Mouse (Mus musculus) midbrain, embryonic 11.5 days (tissue): Measurements from ENCODE around the gene Panx2. TPM values are rescaled to one million over a fixed set of nuclear protein-coding genes. Genes with fewer than 3 reads are reported as not detected.
A peak's percentile ranks its signal among the peaks of the same experiment; 100 is the strongest.

Experiments
- ATAC-seq: fragments of 200-750 bp; cut with Nextera tagmentation; 2 replicates; pipeline ENCODE4 v1.8.0; 2017; ENCODE audit warnings: moderate TSS enrichment, moderate library complexity; ENCODE audit not compliant: low FRiP score
- DNase-seq: peaks from one replicate; pipeline ENCODE4 v3.0.0; 2015; ENCODE audit warnings: low spot score; ENCODE audit errors: missing footprints
- H3K27ac ChIP-seq: fragments of 300-500 bp; sonication (generic); 2 replicates; pipeline ENCODE4 v1.5.1; 2014; ENCODE audit warnings: low read depth, low read length
- H3K27me3 ChIP-seq: fragments of 300-500 bp; sonication (generic); 2 replicates; pipeline ENCODE4 v1.6.1; 2014; ENCODE audit warnings: mild to moderate bottlenecking, low read length, moderate library complexity, mixed read lengths; ENCODE audit not compliant: control insufficient read depth, insufficient read depth
- H3K36me3 ChIP-seq: fragments of 300-500 bp; sonication (generic); 2 replicates; pipeline ENCODE4 v1.6.1; 2014; ENCODE audit warnings: mild to moderate bottlenecking, low read length, moderate library complexity, mixed read lengths; ENCODE audit not compliant: control insufficient read depth, insufficient read depth
- H3K4me1 ChIP-seq: fragments of 300-500 bp; sonication (generic); 2 replicates; pipeline ENCODE4 v1.6.1; 2014; ENCODE audit warnings: low read length; ENCODE audit not compliant: control insufficient read depth, insufficient read depth
- H3K4me2 ChIP-seq: fragments of 300-500 bp; sonication (generic); 2 replicates; pipeline ENCODE4 v1.6.1; 2014; ENCODE audit warnings: mild to moderate bottlenecking, moderate library complexity
- H3K4me3 ChIP-seq: fragments of 300-500 bp; sonication (generic); 2 replicates; pipeline ENCODE4 v1.5.1; 2014; ENCODE audit warnings: low read depth, low read length
- H3K9ac ChIP-seq: fragments of 300-500 bp; sonication (generic); 2 replicates; pipeline ENCODE4 v1.6.1; 2014; ENCODE audit warnings: low read length
- H3K9me3 ChIP-seq: fragments of 300-500 bp; sonication (generic); 2 replicates; pipeline ENCODE4 v1.6.1; 2016; ENCODE audit warnings: low read length; ENCODE audit not compliant: control insufficient read depth
- WGBS: fragments of 180-500 bp; shearing (Covaris S2); extraction: QIAGEN DNeasy Blood & Tissue Kit; methylation state at CpG from one replicate; pipeline ENCODE4 v1.1.7; 2014; 5-methylcytosine and 5-hydroxymethylcytosine counted together
- polyA plus RNA-seq: library from polyadenylated mRNA; unstranded; fragments of >200 nt; fragmentation: Nextera tagmentation; extraction: Ambion mirVana; gene quantifications from 2 replicates; pipeline ENCODE4 v1.2.1, GENCODE M21; 2014

Gene Panx2
- polyA plus RNA-seq, 1 experiment from 2014 or later: 0.89 TPM

DNA sequence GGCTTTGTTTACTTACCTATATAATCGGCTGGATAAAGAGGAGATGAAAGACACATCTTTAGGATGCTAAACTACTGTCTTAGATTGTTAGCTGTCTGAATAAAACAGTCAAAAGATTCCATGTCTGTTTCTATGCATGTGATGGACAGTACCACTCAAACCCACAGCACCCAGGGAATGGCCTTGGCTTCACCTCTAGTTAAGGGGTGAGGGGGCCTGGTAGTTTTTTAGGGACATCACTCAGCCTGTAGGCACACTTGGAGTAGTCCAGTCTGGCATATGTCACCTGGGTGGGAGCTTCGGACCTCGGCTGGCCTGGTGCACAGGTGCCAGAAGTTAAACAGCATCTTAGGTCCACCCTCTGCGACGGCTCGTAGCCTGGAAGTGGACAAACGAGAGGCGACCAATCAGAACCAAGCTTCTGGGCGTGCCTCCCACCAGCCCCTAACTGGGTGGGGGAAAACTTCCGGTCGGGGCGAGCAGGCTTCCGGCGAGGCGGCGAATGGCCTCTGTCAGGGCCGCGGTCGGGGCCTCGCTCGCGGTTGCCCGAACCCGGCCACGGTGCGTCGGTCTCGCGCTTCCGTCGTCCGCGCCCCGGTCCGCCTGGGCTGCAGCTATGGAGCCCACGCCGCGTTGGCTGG lies 29.2 kb downstream of the Panx2 start, which contains the start of gene Selenoo:
Gene Selenoo (plus strand): TSS at position 478 of the 641 bp plus-strand sequence.
- H3K9me3 ChIP-seq: no peaks in the 10 kb centered on the region
- peaks cover 17% of the 10 kb centered on the region for H3K36me3 ChIP-seq
- WGBS: 2% methylated on average over 38 of the region's 38 CpGs
- peak; percentile 96 for ATAC-seq
- H3K27me3 ChIP-seq: no peaks in the 10 kb centered on the region
- H3K4me2 ChIP-seq: peak within 1 kb of the TSS; percentile 100
- peak within 1 kb of the TSS; percentile 97 for H3K4me3 ChIP-seq
- H3K9ac ChIP-seq: peak within 1 kb of the TSS; percentile 92
- H3K4me1 ChIP-seq: peaks cover 10% of the 10 kb centered on the region
- DNase-seq: peak; percentile 98
- H3K27ac ChIP-seq: peak within 1 kb of the TSS; percentile 40; the same call in 1 of the 2 replicates

- WGBS: 3% methylated on average over 68 of the region's 68 CpGs
- H3K4me3 ChIP-seq: peak overlapping the region; percentile 97
- peaks cover 10% of the 10 kb centered on the region for H3K4me1 ChIP-seq
- peak overlapping the region; percentile 40; the same call in 1 of the 2 replicates for H3K27ac ChIP-seq
- peak overlapping the region; percentile 92 for H3K9ac ChIP-seq
- no peaks in the 10 kb centered on the region for H3K9me3 ChIP-seq
- no peaks in the 10 kb centered on the region for H3K27me3 ChIP-seq
- peaks cover 17% of the 10 kb centered on the region for H3K36me3 ChIP-seq
- DNase-seq (no peak), ATAC-seq (peak; percentile 69)
- H3K4me2 ChIP-seq: peak overlapping the region; percentile 100
These were observed 29.9 kb downstream of the Panx2 start for GRCm38 (mm10) chr15:89089248-89090051.

DNA sequence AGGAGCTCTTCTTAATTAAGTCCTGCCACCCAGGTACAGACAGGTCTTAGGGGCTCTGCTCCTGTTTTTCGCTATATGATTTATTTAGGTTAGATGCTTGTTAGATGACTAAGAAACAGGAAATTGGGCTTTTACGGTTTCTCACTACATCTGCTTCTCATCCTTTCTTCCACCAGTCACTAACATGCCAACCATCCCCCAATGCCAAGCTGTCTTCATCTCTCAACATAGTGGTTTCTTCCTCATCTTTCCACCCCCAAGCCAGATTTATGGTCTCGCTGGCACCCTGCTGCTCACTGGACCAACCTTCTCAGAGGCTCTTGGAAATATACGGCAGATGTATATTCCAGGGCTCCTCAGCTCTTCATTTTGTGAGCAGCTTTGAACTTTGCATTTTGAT lies 31.1 kb downstream of the Panx2 start:
- WGBS: 88% methylated on average over 4 of the region's 4 CpGs
- H3K27me3 ChIP-seq: no peaks in the 10 kb centered on the region
- H3K4me3 ChIP-seq: no peak overlapping the region
- DNase-seq: no peak
- H3K36me3 ChIP-seq: peaks cover 17% of the 10 kb centered on the region
- H3K27ac ChIP-seq: no peak overlapping the region
- no peak overlapping the region for H3K4me2 ChIP-seq
- H3K9ac ChIP-seq: no peak overlapping the region
- peaks cover 10% of the 10 kb centered on the region for H3K4me1 ChIP-seq
- no peaks in the 10 kb centered on the region for H3K9me3 ChIP-seq
- ATAC-seq: no peak

GRCm38 (mm10) chr15:89092181-89092580 lies 32.6 kb downstream of the Panx2 start:
- no peak for ATAC-seq

DNA sequence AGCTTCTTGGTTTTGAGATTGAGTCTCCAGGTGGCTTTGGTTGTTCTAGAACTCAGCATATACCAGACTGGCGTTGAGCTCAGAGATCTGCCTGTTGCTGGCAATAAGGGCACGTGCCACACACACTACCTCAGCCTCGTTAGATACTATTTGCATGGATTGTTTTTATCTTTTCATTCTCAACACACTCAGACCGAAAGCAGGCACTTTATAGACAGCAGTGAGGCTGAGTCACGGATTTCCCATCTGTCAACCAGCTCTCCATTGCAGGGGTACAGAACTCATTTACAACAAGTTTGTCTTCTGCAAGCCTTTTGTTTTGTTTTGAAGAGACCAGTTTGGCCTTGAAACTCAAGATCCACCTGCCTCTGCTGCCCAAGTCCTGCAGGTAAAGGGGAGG lies 37.9 kb downstream of the Panx2 start:
- H3K27ac ChIP-seq: no peak overlapping the region
- no peaks in the 10 kb centered on the region for H3K27me3 ChIP-seq
- no peak overlapping the region for H3K4me3 ChIP-seq
- ATAC-seq (no peak), DNase-seq (no peak)
- H3K4me1 ChIP-seq: no peaks in the 10 kb centered on the region
- no peak overlapping the region for H3K4me2 ChIP-seq
- peaks cover 57% of the 10 kb centered on the region for H3K36me3 ChIP-seq
- no peak overlapping the region for H3K9ac ChIP-seq
- WGBS: 91% methylated on average over 5 of the region's 5 CpGs
- no peaks in the 10 kb centered on the region for H3K9me3 ChIP-seq

More at GRCm38 (mm10) chr15:89092181-89092580, 32.6 kb downstream of the Panx2 start:
- Histone ChIP-seq H3K9ac (no peak overlapping the region), H3K4me3 (no peak overlapping the region), H3K9me3 (no peaks in the 10 kb centered on the region), H3K36me3 (peaks cover 21% of the 10 kb centered on the region), H3K4me2 (no peak overlapping the region), H3K27ac (no peak overlapping the region), H3K27me3 (no peaks in the 10 kb centered on the region), H3K4me1 (peaks cover 10% of the 10 kb centered on the region)
- DNase-seq: no peak
- WGBS: 87% methylated on average over 5 of the region's 5 CpGs

- no peaks in the 10 kb centered on the region for H3K9me3 ChIP-seq
- no peaks in the 10 kb centered on the region for H3K4me1 ChIP-seq
- WGBS: 89% methylated on average over 7 of the region's 7 CpGs
- H3K36me3 ChIP-seq: peaks cover 55% of the 10 kb centered on the region
- no peak overlapping the region for H3K4me3 ChIP-seq
- H3K4me2 ChIP-seq: no peak overlapping the region
- DNase-seq (no peak), ATAC-seq (no peak)
- no peak overlapping the region for H3K9ac ChIP-seq
- no peaks in the 10 kb centered on the region for H3K27me3 ChIP-seq
- no peak overlapping the region for H3K27ac ChIP-seq
These were observed 39.1 kb downstream of the Panx2 start for GRCm38 (mm10) chr15:89098616-89099015.

DNA sequence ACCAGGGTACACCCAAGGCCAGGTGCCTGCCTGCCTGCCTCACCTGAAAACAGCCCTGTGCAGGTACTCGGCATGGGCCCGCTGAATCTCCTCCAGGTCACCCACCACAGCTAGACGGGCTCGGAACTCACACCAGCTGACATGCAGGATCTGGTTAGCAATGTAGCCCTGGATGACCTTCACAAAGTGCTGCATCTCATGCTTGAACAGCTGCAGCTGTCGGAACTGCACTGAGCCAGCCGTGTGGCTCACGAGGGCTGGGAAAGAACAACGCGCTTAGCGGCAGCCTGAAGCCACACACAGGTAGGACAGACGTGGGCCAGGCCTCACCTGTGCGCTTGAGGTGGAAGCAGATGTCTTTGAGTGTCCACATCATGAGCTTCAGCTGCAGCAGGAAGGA lies 41.3 kb downstream of the Panx2 start:
- DNase-seq (no peak), ATAC-seq (no peak)
- Histone ChIP-seq H3K4me2 (no peak overlapping the region), H3K27ac (no peak overlapping the region), H3K27me3 (no peaks in the 10 kb centered on the region), H3K9ac (no peak overlapping the region), H3K4me3 (no peak overlapping the region), H3K4me1 (no peaks in the 10 kb centered on the region), H3K9me3 (no peaks in the 10 kb centered on the region), H3K36me3 (peaks cover 57% of the 10 kb centered on the region)
- WGBS: 94% methylated on average over 12 of the region's 12 CpGs

GRCm38 (mm10) chr15:89102646-89103045 lies 43.1 kb downstream of the Panx2 start:
- WGBS: 45% methylated on average over 5 of the region's 5 CpGs
- no peak overlapping the region for H3K27ac ChIP-seq
- DNase-seq: no peak
- no peak overlapping the region for H3K4me2 ChIP-seq
- no peaks in the 10 kb centered on the region for H3K27me3 ChIP-seq
- no peak for ATAC-seq
- H3K36me3 ChIP-seq: peaks cover 51% of the 10 kb centered on the region
- H3K9me3 ChIP-seq: no peaks in the 10 kb centered on the region
- H3K4me1 ChIP-seq: no peaks in the 10 kb centered on the region
- H3K9ac ChIP-seq: no peak overlapping the region
- no peak overlapping the region for H3K4me3 ChIP-seq

DNA sequence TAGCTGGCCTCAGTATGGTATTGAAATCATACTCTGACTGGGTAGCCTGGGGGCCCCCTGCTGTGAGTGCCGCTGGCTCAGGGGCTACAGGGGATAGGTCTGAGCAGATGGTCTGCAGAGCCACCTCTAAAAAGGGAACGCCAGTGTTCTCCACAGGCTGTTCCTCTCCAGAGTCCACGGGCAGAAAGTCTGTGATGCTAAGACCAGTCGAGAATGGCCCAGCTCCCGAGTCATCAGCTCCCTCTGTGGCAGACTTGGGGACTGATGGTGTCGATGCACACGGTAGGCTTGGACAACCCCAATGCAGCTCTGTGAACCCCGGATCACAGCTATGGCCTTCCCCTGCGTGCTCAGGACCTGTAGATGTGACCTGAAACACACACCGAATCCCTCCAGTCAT lies 44.4 kb downstream of the Panx2 start:
- DNase-seq: no peak
- Histone ChIP-seq H3K9me3 (no peaks in the 10 kb centered on the region), H3K9ac (no peak overlapping the region), H3K27me3 (no peaks in the 10 kb centered on the region), H3K36me3 (peaks cover 49% of the 10 kb centered on the region), H3K4me1 (no peaks in the 10 kb centered on the region), H3K4me3 (no peak overlapping the region), H3K27ac (no peak overlapping the region), H3K4me2 (no peak overlapping the region)
- 89% methylated on average over 10 of the region's 10 CpGs for WGBS
- no peak for ATAC-seq
